Mouse (Mus musculus): Measurements from ENCODE around the gene Ly6g5b. TPM values are rescaled to one million over a fixed set of nuclear protein-coding genes. Genes with fewer than 3 reads are reported as not detected.
"Not testable (repeated sequence)": the region's sequence is repeated elsewhere in the genome, so short reads cannot be mapped to it uniquely, and the experiment has no call there.

Ly6g5b gene
- total RNA-seq, 4 experiments from 2014 or later = 0.38 to 0.91 (median 0.40) TPM; not detected in 1

DNA sequence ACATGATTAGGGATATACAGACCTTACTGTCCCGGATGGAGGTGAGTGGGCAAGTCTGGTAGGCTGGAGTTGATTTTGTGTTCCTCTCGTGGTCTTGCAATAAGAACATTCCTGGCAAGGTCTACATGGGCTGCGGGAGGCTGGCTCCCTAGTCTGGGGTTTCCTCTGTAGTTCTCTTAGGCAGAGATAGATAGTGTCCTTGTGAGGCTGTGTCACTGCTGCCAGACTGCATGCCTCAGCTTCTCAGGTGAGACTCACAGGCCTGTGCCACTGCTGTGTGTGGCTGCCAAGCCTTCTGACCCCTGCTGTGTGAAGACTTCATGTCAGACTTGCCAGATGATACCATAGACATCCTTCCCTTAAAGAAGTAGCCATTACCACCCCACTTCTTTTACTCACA, 24.0 kb upstream of the Ly6g5b start:
- no peak for DNase-seq

DNA sequence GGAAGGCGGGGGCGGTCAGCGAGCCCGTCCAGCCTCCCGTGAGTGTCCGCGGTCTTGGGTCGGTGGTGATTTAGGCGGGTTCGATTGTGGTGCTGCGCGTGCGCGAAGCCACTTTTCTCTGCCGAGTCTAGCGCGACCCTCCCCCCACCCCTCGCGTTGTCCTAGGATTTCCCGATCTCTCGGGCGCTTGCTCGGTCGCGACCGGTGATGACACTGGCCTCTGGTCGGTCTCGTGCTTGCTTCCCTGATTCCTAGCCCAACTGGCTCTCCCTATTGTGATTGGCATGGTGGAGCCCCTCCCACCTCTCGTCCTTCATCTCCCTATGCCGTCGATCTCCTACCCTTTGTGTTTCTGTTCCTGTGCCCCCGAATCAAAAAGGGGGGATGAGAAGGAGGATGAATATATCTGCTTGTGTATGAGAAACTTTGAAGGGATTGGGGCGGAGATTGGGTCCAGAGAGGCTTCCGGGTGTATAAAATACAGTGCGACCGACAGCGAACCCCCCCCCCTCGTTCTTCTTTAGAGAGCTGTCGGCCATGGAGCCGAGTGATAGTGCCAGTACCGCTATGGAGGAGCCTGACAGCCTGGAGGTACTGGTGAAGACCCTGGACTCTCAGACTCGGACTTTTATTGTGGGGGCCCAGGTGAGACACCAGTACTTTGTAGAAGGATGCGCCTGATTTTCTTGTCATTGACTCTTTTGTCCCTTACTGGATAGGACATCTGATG, 20.5 kb upstream of the Ly6g5b start:
- no peak for DNase-seq

DNA sequence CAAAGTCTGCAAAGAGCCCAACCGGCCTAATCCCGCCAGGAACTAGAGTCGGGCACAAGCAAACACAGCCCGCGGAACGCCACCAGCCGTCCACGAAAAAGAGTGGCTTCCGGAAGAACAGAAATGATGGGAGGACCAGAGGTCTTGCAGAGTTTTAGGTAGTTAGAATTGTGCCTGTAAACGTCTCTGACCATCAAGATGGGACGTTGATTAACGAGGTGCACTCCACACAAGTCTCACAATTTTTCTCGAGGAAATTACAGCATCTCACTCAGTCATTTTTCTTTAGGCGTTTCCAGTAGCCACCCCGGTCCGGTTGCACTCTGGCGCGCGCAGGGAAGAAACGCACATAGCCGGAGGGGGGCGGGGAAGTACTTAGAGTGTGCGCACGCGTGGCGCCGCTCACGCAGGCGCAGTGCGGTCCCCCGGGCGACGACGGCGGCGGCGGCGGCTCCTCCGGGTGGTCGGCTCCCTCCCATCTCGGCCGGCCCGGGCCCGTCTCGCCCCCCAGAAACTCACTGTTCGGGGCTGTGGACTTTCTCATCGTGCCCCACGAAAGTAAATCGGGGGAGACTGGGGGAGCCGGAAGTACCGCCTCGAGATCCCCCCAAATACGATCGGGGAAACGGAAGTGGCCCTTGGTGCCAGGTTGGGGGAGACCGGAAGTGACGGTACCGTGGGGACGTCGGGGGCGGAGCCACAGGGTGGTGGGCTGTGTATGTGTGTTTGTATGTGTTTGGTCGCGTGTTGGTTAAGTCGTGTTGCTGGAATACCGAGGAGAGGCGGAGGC, 19.8 kb upstream of the Ly6g5b start, which contains the start of gene Bag6:
Bag6 (plus strand) TSS at position 378 of the 790 bp plus-strand sequence.
- peak; percentile 91 for DNase-seq

DNA sequence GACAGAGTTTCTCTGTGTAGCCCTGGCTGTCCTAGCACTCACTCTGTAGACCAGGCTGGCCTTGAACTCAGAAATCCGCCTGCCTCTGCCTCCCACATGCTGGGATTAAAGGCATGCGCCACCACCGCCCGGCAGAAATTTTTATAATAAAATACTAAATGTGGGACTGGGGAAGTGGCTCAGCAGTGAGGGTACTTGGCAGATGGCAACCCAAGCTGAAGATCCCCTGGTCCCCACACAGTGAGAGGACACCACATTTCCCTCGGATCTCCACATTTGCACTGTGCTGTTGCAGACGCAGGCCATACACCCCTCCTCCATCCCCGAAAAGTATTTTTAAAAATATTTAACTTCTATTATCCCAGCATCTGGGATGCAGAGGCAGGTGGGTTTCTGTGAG, 18.3 kb upstream of the Ly6g5b start:
- no peak for DNase-seq

DNA sequence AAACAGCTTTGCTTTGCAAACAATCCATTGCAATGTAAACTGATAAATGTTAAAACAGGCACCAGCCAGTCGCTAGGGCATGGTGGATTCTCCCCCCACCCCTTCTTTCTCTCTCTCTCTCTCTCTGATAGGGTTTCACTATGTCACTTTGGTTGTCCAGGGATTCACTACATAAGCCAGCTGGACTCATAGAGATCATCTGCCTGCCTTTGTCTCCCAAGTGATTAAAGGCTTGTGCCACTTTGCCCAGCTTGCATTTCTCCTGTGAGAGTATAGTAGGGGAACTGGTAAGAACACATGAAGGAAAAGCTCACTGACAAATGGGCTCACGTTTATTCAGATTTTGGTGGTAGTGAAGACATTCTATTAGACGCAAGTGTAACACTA, 16.9 kb upstream of the Ly6g5b start:
- DNase-seq = no peak

DNA sequence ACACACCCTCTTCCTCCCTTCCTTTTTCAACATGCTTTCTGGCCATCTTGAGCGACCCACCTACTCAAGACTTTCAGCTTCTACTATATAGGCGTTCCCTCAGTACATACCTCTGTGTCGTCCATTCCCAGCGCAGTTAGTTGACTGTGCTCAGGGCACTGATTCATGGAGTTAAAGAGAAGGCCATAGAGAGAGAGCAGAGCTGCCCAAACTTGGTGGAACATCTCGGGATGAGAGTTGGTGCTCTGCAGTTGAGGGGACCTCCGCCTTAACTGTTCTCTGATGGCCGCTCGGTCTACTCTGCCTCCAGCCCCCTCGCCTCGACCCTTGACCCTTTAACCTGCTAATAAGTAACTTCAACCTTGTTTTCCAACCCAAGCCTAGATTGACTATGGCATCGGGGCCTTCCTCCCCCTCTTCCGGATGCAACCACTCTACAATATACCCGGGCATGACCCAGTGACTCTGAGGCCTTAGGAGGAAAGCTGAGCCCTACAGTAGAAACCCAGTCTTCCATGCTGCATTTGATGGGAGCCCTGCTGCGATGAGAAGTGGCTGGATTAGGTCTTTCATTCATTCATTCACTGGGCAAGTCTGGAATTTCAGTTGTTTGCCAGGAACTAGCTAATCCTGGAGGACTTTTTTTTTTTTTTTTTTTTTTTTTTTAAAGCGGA, 16.4 kb upstream of the Ly6g5b start, which contains the start of gene Apom:
Apom (minus strand) TSS at position 551 of the 674 bp plus-strand sequence.
- DNase-seq = no peak

DNA sequence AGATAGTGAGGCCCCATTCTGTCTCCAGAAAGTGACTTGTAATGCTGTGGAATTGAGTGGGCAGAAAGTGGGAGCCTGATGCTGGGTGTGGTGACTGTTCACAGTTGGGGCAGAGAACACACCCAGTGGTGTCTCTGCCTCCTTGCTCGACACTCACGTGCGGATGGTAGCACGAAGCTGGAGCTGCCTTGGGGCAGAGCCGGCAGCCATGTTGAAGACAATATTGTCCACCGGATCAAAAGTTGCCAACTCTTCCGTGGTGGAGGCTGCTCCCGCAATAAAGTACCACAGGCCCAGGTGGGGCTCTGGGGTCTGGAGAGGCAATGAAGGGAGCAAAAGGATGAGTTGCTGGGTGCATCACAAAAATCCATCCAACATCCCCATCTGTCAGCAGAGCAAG, 15.8 kb upstream of the Ly6g5b start:
- DNase-seq = no peak

DNA sequence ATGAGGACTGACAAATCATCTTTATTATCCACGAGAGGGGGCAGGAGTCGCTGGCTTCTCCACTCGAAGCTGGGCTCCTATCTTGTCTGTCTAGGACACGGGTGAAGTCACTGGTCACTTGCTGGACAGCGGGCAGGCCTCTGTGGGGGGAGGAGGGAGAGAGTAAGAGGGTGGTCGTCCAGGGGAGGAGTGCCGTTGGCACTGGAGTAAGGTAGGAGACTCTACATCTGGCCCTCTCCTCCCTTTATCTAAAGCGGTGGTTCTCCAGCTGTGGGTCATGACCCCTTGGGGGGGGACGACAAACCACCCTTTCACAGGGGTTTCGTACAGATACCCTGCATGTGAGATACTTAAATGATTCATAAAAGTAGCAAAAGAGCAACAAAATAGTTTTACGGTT, 13.8 kb upstream of the Ly6g5b start:
- no peak for DNase-seq

DNA sequence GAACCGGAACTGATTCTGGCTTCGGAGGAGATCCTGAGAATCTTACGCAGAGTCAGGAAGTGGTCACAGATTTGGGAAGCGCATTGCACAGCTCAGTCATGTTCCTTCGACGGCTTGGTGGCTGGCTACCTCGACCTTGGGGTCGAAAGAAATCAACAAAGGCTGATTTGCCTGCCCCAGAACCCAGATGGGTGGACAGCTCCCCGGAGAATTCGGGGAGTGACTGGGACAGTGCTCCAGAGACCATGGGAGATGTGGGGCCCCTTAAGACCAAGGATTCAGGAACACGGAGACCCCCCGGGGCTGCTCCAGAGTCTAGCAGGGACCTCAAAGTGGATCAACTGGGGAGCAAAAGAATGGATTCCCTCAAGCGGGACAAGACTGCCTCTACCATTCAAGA, 11.8 kb upstream of the Ly6g5b start:
- DNase-seq = no peak

DNA sequence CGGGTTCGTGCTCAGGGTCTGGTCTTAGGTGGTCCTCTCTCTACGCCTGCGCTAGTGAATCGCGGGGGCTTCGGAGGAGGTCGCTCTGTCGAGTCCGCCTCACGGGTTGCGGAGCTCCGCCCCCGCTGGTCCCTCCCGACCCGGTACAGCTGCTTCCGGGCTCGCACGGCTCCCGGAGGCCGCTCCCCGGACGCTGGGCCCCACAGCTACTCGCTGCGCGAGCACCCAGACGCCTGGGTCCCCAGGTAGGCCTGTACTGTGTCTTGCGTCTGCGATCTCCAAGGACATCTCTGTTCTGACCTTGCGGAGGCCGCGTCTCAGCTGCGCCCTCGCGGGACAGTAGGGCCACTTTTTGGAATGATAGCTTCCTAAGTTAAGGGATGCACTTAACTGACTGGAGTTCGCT, 11.0 kb upstream of the Ly6g5b start, which contains the start of gene D17H6S53E:
D17H6S53E (plus strand) TSS at position 168 of the 406 bp plus-strand sequence.
- peak; percentile 71 for DNase-seq

DNA sequence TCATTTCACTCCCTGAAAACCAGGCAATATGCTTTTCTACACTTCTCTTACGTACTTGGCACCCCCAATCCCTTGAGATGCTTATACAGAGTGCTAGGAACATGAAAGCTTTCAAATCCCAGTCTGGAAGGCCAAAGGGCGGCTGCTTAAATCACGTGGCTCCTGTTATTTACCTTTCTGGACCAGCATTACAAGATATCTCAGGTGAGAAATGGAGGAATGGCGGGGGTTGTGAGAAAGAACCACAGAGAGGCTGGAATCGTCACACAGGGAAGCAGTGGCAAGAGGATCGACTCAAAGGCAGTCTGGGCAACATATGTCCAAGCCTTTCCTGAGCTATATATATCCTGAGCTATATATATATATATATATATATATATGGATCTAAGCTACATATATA, 10.3 kb upstream of the Ly6g5b start:
- DNase-seq = no peak

DNA sequence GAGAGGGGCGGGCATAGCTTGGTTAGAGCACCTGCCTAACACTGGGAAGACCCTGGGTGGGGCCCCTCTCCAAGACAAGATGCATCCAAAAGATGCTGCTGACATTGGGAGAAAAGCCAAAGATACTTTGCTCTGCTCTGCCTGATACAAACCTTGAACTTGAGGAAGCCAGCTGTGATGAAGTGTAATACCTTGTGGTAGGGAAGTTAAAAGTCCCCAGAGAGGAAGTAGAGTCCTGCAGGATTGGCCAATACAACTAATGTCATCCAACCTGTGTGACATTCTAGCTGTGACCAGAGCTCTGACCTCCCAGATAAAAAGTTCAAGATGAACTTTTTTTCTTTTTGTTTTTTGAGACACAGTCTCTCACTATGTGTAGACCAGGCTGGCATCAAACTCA, 9.9 kb upstream of the Ly6g5b start:
- DNase-seq = no peak

DNA sequence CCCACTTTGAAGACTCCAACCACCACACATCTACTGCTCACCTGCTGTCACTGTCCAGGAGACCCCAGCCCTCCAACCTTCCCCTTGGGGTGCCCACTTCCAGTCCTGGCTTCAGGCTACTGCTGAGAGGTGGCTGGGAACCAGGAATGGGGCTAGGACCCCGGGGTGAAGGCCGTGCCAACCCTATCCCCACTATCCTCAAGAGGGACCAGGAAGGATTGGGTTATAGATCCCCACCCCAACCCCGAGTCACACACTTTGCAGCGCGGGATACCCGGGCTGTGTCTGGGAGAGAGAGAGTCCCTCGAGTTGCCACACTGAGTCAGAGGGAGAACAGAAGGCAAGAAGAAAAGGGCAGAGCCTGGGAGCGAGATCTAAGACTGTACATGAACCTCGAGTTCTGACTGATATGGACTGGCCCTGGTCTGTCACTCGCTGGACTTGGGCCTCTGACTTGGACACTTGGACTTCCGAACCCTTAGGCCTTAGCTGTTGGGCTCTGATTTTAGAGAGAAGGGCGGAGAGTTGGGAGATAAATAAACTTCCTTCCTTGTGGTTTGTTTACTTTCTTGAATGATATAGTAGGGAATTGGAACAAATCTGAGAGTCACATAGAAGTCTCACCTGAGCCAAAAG, 9.2 kb upstream of the Ly6g5b start:
- not testable (repeated sequence) for DNase-seq

DNA sequence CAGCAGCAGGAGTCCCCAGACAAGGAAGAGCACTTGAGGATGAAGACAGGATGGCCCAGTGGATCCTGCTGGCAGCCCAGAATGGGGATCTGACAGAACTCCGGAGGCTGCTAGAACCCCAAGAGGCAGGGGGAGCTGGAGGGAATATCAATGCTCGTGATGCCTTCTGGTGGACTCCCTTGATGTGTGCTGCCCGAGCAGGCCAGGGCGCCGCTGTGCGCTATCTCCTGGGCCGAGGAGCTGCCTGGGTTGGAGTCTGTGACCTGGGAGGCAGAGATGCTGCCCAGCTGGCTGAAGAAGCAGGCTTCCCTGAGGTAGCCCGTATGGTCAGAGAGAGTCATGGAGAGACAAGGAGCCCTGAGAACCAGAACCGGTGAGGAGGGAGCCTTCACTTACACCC, 8.1 kb upstream of the Ly6g5b start:
- not testable (repeated sequence) for DNase-seq

DNA sequence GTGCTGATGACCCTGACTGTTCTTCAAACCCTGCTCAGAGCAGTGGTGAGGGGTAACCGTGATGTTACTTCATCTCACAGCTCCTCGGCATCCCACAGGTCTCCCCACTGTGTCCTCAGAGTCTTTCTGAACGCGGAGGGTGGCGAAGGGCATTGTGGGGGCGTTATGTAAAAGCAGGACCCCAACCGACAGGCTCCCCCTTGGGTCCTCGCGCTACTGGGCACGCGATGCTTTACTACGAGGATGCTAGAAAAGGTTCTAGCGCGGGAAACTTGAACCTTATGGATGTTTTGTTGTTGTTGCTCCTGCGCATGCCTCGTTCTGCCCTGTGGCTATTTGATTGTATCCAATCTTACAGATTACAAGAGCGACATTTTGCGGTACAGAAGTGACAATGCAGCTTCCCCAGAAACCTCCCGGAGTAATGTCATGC, 6.7 kb upstream of the Ly6g5b start, which contains the start of gene Csnk2b:
Csnk2b (minus strand) TSS at position 183 of the 433 bp plus-strand sequence.
- DNase-seq = no peak

DNA sequence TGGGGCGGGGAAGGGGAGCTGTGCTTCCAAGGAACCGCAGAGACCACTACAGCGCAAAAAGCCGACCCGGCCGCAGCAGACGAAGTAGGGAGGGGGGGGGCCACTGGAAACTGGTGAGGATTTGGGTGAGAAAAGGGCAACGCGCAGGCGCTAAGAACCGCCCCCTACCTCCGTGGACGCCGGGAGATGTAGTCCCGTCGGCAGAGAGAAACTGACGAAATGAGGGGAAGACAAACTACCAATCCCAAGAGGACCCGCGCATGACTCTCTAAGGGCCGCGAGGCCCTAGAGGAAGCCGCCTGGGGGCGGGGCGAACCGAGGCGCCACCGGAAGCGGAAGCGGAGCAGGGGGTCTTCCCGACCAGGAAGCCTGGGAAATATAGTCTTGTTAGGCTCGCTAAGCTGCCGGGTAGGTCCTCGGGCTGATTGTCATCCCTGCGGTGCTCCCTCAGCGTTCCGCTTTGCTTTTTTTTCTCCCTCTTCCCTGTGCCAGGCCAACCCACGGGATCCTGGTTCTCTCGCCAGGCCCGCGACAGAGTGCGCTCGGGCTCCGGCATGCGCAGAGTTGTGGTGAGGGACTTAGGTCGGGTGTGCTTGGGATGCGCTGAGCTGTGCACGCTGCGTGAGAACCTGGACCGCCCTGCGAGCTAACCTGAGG, 6.0 kb upstream of the Ly6g5b start, which contains the start of gene Gpank1:
Gpank1 (plus strand) TSS at position 313 of the 657 bp plus-strand sequence.
- peak; percentile 99 for DNase-seq

DNA sequence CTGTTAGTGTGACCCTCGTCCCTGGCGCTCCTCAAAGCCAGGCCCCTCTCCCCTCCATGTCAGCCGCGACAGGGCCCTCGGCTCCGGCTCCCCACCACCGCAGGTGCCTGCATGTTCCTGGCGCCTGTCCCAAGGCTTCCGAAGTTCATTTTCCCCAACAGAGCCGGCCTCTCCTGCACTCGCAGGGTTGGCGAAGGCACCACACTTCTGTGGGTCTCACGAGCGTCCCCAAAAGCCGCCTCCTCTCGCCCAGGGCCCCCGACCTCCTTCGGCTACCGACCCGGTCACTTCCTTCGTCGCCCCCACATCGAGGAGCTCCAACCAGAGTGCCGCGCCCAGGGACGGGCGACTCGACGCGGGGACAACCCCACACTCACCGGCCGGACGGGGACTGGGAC, 5.5 kb upstream of the Ly6g5b start:
- DNase-seq = no peak

DNA sequence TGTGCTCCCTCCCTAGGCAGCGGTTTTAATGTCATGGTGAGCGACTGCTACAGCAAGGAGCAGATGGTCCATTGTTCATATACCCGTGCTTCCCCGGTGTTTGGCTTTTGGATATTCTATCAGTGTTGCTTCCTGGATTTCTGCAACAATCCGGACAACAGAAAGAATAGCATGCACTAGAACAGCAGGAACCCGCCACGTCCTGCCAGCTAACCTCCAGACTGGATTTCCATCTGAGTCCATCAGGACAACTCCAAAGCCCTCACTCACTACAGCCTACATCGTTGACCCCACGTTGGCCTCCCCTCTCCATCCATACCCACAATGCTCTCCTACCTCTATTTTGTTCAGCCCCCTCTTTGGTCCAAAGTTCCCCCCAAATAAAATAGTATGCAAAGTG, 3.5 kb downstream of the Ly6g5b start:
- DNase-seq = no peak

DNA sequence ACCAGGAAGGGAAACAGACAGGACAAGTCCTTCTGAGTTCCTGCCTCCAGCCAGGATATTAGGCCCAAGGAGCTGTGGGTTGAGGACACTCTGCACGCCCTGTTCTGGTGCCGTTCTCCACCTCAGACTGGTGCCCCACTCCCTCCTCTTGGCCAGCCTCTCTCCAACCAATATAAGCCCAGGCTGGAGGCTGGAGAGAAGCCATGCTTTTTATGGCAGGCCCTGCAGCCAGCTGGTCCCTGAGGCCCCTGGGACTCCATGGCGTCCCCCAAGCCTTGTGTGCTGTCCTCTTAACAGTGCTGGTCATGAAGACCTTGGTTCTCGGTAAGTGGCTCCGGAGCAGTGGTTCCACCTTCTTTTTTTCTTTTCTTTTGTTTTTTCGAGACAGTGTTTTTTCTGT, 7.1 kb downstream of the Ly6g5b start, which contains the start of gene Ly6g5c:
Ly6g5c (plus strand) TSS at position 183 of the 400 bp plus-strand sequence.
- DNase-seq = no peak

DNA sequence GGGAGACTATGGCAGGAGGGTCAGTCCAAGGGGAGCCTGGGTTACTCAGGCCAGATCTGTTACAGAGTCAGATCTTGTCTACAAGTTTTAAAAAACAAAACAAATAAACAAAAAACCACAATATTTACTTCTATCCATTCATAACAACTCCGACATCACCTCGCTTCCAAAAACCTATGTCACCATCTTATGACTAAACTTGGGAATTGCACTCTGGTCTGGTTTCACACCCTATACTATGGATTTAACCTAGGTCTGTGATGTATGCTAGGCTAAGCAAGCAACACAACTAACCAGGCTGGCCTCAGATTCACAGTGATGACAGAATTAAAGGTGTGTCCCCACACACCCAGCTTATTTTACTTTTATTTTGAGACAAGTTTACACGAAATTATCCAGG, 8.7 kb downstream of the Ly6g5b start:
- DNase-seq = no peak

DNA sequence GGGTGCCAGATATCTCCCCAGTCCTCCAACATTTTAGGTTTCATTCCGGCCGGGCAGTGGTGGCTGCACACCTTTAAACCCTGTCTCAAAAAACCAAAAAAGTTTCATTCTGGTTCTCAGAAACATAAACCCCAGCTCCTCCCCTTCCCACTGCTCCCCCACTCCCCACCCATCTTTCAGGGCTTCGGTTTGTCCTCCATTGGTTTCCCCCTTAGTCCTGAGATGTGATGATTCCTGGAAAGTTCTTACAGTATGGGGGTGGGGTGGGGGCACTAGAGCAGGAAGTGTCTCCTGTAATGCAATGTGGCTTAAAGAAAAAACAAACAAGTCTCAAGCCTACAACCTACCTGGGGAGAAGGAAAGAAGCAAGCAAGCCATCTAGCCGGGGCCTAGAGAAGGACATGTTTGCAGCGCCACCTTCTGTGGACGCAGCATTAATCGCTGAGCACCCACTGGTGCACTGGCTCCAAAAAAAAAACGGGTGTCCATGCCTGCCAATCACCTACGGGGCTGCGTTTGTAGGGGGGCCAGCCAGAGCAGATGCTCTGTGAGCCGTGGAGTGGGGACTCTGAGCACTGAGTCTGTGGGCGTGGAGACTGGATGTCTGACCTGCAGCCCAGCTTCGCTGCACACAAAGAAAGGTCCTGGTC, 9.4 kb downstream of the Ly6g5b start:
- DNase-seq = no peak
